Mouse (Mus musculus) liver, postnatal 0 days (tissue): Measurements from ENCODE around the gene Acss2.

Experiments
- CTCF ChIP-seq: sonication (generic); IDR thresholded peaks from 2 replicates; pipeline ENCODE4 v1.5.1; 2016; ENCODE audit warnings: antibody characterized with exemption, low read depth
- EP300 ChIP-seq: IDR thresholded peaks from 2 replicates; pipeline ENCODE4 v1.6.1; 2016; ENCODE audit warnings: antibody characterized with exemption, low read depth, mild to moderate bottlenecking

GRCm38 (mm10) chr2:155502596-155502995 is 15.2 kb upstream of the Acss2 start:
- no peak for TF ChIP-seq CTCF
- TF ChIP-seq EP300, result no peak
